Mouse (Mus musculus) megakaryocyte progenitor cell, adult 5-6 weeks (primary cell): ENCODE results near the gene Fbxl5. TPM values are rescaled to one million over a fixed set of nuclear protein-coding genes. Genes with fewer than 3 reads are reported as not detected.
A peak's percentile ranks its signal among the peaks of the same experiment; 100 is the strongest.

Experiments used
- ATAC-seq: replicated peaks from 2 replicates; pipeline ENCODE4 v1.8.0; 2016; ENCODE audit warnings: mild to moderate bottlenecking, moderate TSS enrichment, inconsistent platforms; ENCODE audit not compliant: poor library complexity
- total RNA-seq, 2 experiments: library from RNA; stranded (forward) in 1 of 2; stranded (reverse) in 1 of 2; fragments of 157-497, 149-512 nt in 1 of 2; fragments of 200-1000 nt in 1 of 2; gene quantifications; 2 replicates each; pipeline versions ENCODE4 v1.2.3 to v1.2.4; 2015 to 2017

Gene Fbxl5
- total RNA-seq, 2 experiments from 2014 or later = 35.6 to 37.2 TPM

GRCm38 (mm10) chr5:43836590-43836989 lies 15.2 kb upstream of the Fbxl5 start:
- peak; percentile 45 for ATAC-seq

- ATAC-seq = no peak
These were observed 5.9 kb upstream of the Fbxl5 start for GRCm38 (mm10) chr5:43827366-43827765.

GRCm38 (mm10) chr5:43826883-43827282 lies 5.4 kb upstream of the Fbxl5 start:
- ATAC-seq = peak; percentile 86

- peak; percentile 66 for ATAC-seq
These were observed 3.1 kb upstream of the Fbxl5 start for GRCm38 (mm10) chr5:43824580-43824979.

GRCm38 (mm10) chr5:43822824-43823223 lies 1.4 kb upstream of the Fbxl5 start:
- no peak for ATAC-seq

GRCm38 (mm10) chr5:43822199-43822598 lies 761 bp upstream of the Fbxl5 start:
- no peak for ATAC-seq

GRCm38 (mm10) chr5:43820785-43821184 lies 653 bp downstream of the Fbxl5 start:
- ATAC-seq = no peak

- peak; percentile 95 for ATAC-seq
These were observed 2.7 kb downstream of the Fbxl5 start, which contains the start of gene Bst1 for GRCm38 (mm10) chr5:43818695-43819094. Bst1 (plus strand) TSS chr5:43818885.

- no peak for ATAC-seq
These were observed 5.7 kb downstream of the Fbxl5 start for GRCm38 (mm10) chr5:43815769-43816168.

GRCm38 (mm10) chr5:43814536-43814935 lies 6.9 kb downstream of the Fbxl5 start:
- no peak for ATAC-seq

GRCm38 (mm10) chr5:43810427-43811062 lies 10.9 kb downstream of the Fbxl5 start:
- ATAC-seq = no peak

- ATAC-seq = peak; percentile 99
These were observed 13.4 kb downstream of the Fbxl5 start for GRCm38 (mm10) chr5:43807744-43808696.

GRCm38 (mm10) chr5:43806914-43807313 lies 14.5 kb downstream of the Fbxl5 start:
- ATAC-seq = peak; percentile 66

- ATAC-seq = no peak
These were observed 15.1 kb downstream of the Fbxl5 start for GRCm38 (mm10) chr5:43806340-43806739.

- no peak for ATAC-seq
These were observed 16.0 kb downstream of the Fbxl5 start for GRCm38 (mm10) chr5:43805401-43805800.

- ATAC-seq = peak; percentile 80
These were observed 19.6 kb downstream of the Fbxl5 start for GRCm38 (mm10) chr5:43801798-43802197.

- no peak for ATAC-seq
These were observed 20.2 kb downstream of the Fbxl5 start for GRCm38 (mm10) chr5:43801253-43801652.

- no peak for ATAC-seq
These were observed 20.7 kb downstream of the Fbxl5 start for GRCm38 (mm10) chr5:43800700-43801099.

- ATAC-seq = peak; percentile 88
These were observed 21.9 kb downstream of the Fbxl5 start for GRCm38 (mm10) chr5:43799530-43799929.

GRCm38 (mm10) chr5:43792354-43792753 lies 29.1 kb downstream of the Fbxl5 start:
- peak; percentile 28 for ATAC-seq

- peak; percentile 77 for ATAC-seq
These were observed 33.3 kb downstream of the Fbxl5 start for GRCm38 (mm10) chr5:43787976-43788752.
